Mouse (Mus musculus): Measurements from ENCODE around the gene Cym. TPM values are rescaled to one million over a fixed set of nuclear protein-coding genes. Genes with fewer than 3 reads are reported as not detected.

Gene Cym
- polyA plus RNA-seq, 1 experiment: not detected

DNA sequence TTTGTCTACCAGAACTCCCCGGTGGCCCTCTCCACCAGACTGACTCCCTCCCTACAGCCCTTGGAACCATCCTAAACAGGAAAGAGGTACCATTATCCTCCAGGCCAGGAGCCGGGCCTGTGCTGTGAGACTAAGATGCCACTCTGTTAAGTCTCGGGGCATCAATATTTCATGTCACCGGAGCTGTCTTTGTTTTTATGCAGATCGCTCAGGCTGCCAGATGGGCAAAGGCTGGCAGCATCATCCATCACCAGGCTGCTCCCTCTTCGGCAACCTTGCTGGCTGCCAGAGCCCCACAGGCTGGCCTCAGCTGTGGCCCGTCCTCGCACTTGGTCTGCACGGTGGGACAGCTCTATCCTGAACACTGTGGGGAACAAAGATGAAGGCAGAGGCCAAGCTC is 45.0 kb downstream of the Cym start:
- peaks cover 7% of the 10 kb centered on the region for H3K27me3 ChIP-seq (replicated peaks)
- H3K4me1 ChIP-seq: no peaks in the 10 kb centered on the region
- H3K36me3 ChIP-seq (replicated peaks; ENCODE audit: low read length): no peaks in the 10 kb centered on the region
- H3K9me3 ChIP-seq: no peaks in the 10 kb centered on the region
- no peak overlapping the region for H3K4me3 ChIP-seq (replicated peaks)
- no peak for TF ChIP-seq GATA1 (IDR thresholded peaks at IDR 0.05; ENCODE audit: borderline replicate concordance, low read length)
- no peak for TF ChIP-seq FLI1 (IDR thresholded peaks at IDR 0.05; ENCODE audit: low read length)

GRCm38 (mm10) chr3:107175486-107175885 is 46.0 kb downstream of the Cym start:
- H3K4me1 ChIP-seq: no peaks in the 10 kb centered on the region
- H3K4me3 ChIP-seq (replicated peaks): no peak overlapping the region
- no peaks in the 10 kb centered on the region for H3K9me3 ChIP-seq
- H3K36me3 ChIP-seq (replicated peaks; ENCODE audit: low read length): no peaks in the 10 kb centered on the region
- H3K27me3 ChIP-seq (replicated peaks): peaks cover 5% of the 10 kb centered on the region
- TF ChIP-seq FLI1 (IDR thresholded peaks at IDR 0.05; ENCODE audit: low read length) (no peak), GATA1 (IDR thresholded peaks at IDR 0.05; ENCODE audit: borderline replicate concordance, low read length) (no peak)

GRCm38 (mm10) chr3:107172556-107172955 is 49.0 kb downstream of the Cym start:
- no peaks in the 10 kb centered on the region for H3K4me1 ChIP-seq
- H3K27me3 ChIP-seq (replicated peaks): peaks cover 5% of the 10 kb centered on the region
- TF ChIP-seq FLI1 (IDR thresholded peaks at IDR 0.05; ENCODE audit: low read length): no peak
- no peak for TF ChIP-seq GATA1 (IDR thresholded peaks at IDR 0.05; ENCODE audit: borderline replicate concordance, low read length)
- no peaks in the 10 kb centered on the region for H3K9me3 ChIP-seq
- no peaks in the 10 kb centered on the region for H3K36me3 ChIP-seq (replicated peaks; ENCODE audit: low read length)
- no peak overlapping the region for H3K4me3 ChIP-seq (replicated peaks)

DNA sequence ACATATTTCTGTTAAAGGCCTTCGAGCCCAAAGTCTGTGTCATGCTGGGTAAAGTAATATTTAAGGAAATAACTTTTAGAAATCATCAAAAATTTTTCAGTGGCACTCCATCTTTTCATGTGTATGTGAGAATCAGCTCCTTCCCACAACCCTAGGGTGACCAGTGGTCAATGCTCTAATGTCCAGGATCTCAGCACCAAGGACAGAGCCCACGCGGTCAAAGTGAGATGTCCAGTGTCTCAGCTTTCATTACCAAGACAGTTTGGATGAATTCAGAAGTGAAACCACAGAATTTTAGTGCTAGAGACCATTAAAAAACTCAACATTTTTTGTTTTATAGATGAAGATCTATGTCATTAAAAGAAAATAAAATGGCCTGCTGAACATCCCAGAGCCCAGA is 49.6 kb downstream of the Cym start:
- TF ChIP-seq GATA1 (IDR thresholded peaks at IDR 0.05; ENCODE audit: borderline replicate concordance, low read length) (no peak), FLI1 (IDR thresholded peaks at IDR 0.05; ENCODE audit: low read length) (no peak)
- Histone ChIP-seq H3K27me3 (replicated peaks) (peaks cover 5% of the 10 kb centered on the region), H3K36me3 (replicated peaks; ENCODE audit: low read length) (no peaks in the 10 kb centered on the region), H3K9me3 (no peaks in the 10 kb centered on the region), H3K4me3 (replicated peaks) (no peak overlapping the region), H3K4me1 (no peaks in the 10 kb centered on the region)

- H3K27me3 ChIP-seq (replicated peaks): no peaks in the 10 kb centered on the region
- TF ChIP-seq GATA1 (IDR thresholded peaks at IDR 0.05; ENCODE audit: borderline replicate concordance, low read length) (no peak), FLI1 (IDR thresholded peaks at IDR 0.05; ENCODE audit: low read length) (no peak)
Observed at GRCm38 (mm10) chr3:107169552-107169951, 52.0 kb downstream of the Cym start.

GRCm38 (mm10) chr3:107162741-107163140 is 58.8 kb downstream of the Cym start:
- H3K9me3 ChIP-seq: no peaks in the 10 kb centered on the region
- TF ChIP-seq FLI1 (IDR thresholded peaks at IDR 0.05; ENCODE audit: low read length): no peak
- no peak for TF ChIP-seq GATA1 (IDR thresholded peaks at IDR 0.05; ENCODE audit: borderline replicate concordance, low read length)
- H3K4me1 ChIP-seq: no peaks in the 10 kb centered on the region
- no peak overlapping the region for H3K4me3 ChIP-seq (replicated peaks)
- no peaks in the 10 kb centered on the region for H3K36me3 ChIP-seq (replicated peaks; ENCODE audit: low read length)
- H3K27me3 ChIP-seq (replicated peaks): peaks cover 28% of the 10 kb centered on the region

More at GRCm38 (mm10) chr3:107169552-107169951, 52.0 kb downstream of the Cym start:
- Histone ChIP-seq H3K36me3 (replicated peaks; ENCODE audit: low read length) (no peaks in the 10 kb centered on the region), H3K9me3 (no peaks in the 10 kb centered on the region), H3K4me3 (replicated peaks) (no peak overlapping the region), H3K4me1 (no peaks in the 10 kb centered on the region)

Other genes starting within 250 kb of the Cym start
- 9.2 and 16.7 TPM in 2 replicates for gene Kcna3, start 185.6 kb downstream of the Cym start, polyA plus RNA-seq (2012; ENCODE audit: insufficient read depth, low replicate concordance)
- gene Kcna2, start 120.6 kb downstream of the Cym start, polyA plus RNA-seq (2012; ENCODE audit: insufficient read depth, low replicate concordance): not detected in 2 replicates
- gene Kcna10, start 38.7 kb downstream of the Cym start, polyA plus RNA-seq (2012; ENCODE audit: insufficient read depth, low replicate concordance): not detected in 2 replicates
- not detected in 2 replicates for gene A630076J17Rik, start 8.9 kb upstream of the Cym start, polyA plus RNA-seq (2012; ENCODE audit: insufficient read depth, low replicate concordance)
- gene Prok1, start 18.0 kb upstream of the Cym start, polyA plus RNA-seq (2012; ENCODE audit: insufficient read depth, low replicate concordance): not detected in 2 replicates
- 7.0 and 33.7 TPM in 2 replicates for gene Lamtor5, start 57.1 kb upstream of the Cym start, polyA plus RNA-seq (2012; ENCODE audit: insufficient read depth, low replicate concordance)
- gene Slc16a4, start 69.5 kb upstream of the Cym start, polyA plus RNA-seq (2012; ENCODE audit: insufficient read depth, low replicate concordance): not detected in 2 replicates
- 0.38 and 1.3 TPM in 2 replicates for gene Rbm15, start 111.9 kb upstream of the Cym start, polyA plus RNA-seq (2012; ENCODE audit: insufficient read depth, low replicate concordance)
- gene Kcnc4, start 237.8 kb upstream of the Cym start, polyA plus RNA-seq (2012; ENCODE audit: insufficient read depth, low replicate concordance): not detected in 2 replicates

Measured in megakaryocyte, embryonic 14.5 days (primary cell).